Mouse (Mus musculus) midbrain, embryonic 14.5 days (tissue): Measurements from ENCODE around the gene Gm21812. TPM values are rescaled to one million over a fixed set of nuclear protein-coding genes. Genes with fewer than 3 reads are reported as not detected.
"Not testable (repeated sequence)": the region's sequence is repeated elsewhere in the genome, so short reads cannot be mapped to it uniquely, and the experiment has no call there.

ENCODE experiments used
- ATAC-seq: fragments of 200-750 bp; cut with Nextera tagmentation; 2 replicates; pipeline ENCODE4 v1.8.0; 2017; ENCODE audit warnings: moderate number of reproducible peaks, moderate library complexity; ENCODE audit not compliant: low FRiP score, low TSS enrichment
- DNase-seq: peaks from one replicate; pipeline ENCODE4 v3.0.0-alpha.2; 2015
- H3K27ac ChIP-seq: fragments of 300-500 bp; sonication (generic); replicated peaks from 2 replicates; pipeline ENCODE4 v1.5.1; 2014; ENCODE audit warnings: mild to moderate bottlenecking, low read depth, low read length, moderate library complexity
- H3K27me3 ChIP-seq: fragments of 300-500 bp; sonication (generic); 2 replicates; pipeline ENCODE4 v1.6.1; 2014; ENCODE audit warnings: low read length, control low read depth, mixed read lengths; ENCODE audit not compliant: control insufficient read depth, insufficient read depth
- H3K36me3 ChIP-seq: fragments of 300-500 bp; sonication (generic); 2 replicates; pipeline ENCODE4 v1.6.1; 2014; ENCODE audit warnings: low read length, control low read depth; ENCODE audit not compliant: control insufficient read depth, insufficient read depth
- H3K4me1 ChIP-seq: fragments of 300-500 bp; sonication (generic); 2 replicates; pipeline ENCODE4 v1.6.1; 2014; ENCODE audit warnings: mild to moderate bottlenecking, antibody characterized with exemption, low read length, control low read depth; ENCODE audit not compliant: control insufficient read depth, insufficient read depth
- H3K4me2 ChIP-seq: fragments of 300-500 bp; sonication (generic); 2 replicates; pipeline ENCODE4 v1.6.1; 2014; ENCODE audit warnings: mild to moderate bottlenecking, low read length, moderate library complexity
- H3K4me3 ChIP-seq: fragments of 300-500 bp; sonication (generic); replicated peaks from 2 replicates; pipeline ENCODE4 v1.5.1; 2014; ENCODE audit warnings: low read depth, low read length
- H3K9ac ChIP-seq: fragments of 300-500 bp; sonication (generic); replicated peaks from 2 replicates; pipeline ENCODE4 v1.6.1; 2014; ENCODE audit warnings: mild to moderate bottlenecking, low read length, moderate library complexity
- H3K9me3 ChIP-seq: fragments of 300-500 bp; sonication (generic); 2 replicates; pipeline ENCODE4 v1.6.1; 2016; ENCODE audit warnings: low read length, control low read depth, mixed read lengths; ENCODE audit not compliant: control insufficient read depth
- WGBS: fragments of 180-500 bp; shearing (Covaris S2); extraction: QIAGEN DNeasy Blood & Tissue Kit; methylation state at CpG from one replicate; pipeline ENCODE4 v1.1.7; 2014; 5-methylcytosine and 5-hydroxymethylcytosine counted together
- polyA plus RNA-seq: library from polyadenylated mRNA; unstranded; fragments of >200 nt; fragmentation: Nextera tagmentation; extraction: Ambion mirVana; gene quantifications from 2 replicates; pipeline ENCODE4 v1.2.1, GENCODE M21; 2014

The Gm21812 gene
- not detected in 2 replicates for polyA plus RNA-seq

- not testable (repeated sequence) for DNase-seq, H3K9ac ChIP-seq, H3K4me3 ChIP-seq, H3K4me1 ChIP-seq, H3K27ac ChIP-seq, H3K9me3 ChIP-seq, H3K27me3 ChIP-seq, ATAC-seq, H3K4me2 ChIP-seq, H3K36me3 ChIP-seq
- WGBS: no CpG with 5 or more reads among the region's 4 CpGs
These were observed at the start of gene Gm21812 for GRCm38 (mm10) chrY:9347084-9347483. Gene Gm21812 (minus strand): TSS chrY:9347184.

Other genes with a start within 250 kb of the Gm21812 start
- gene Gm21292, start 213.3 kb downstream of the Gm21812 start, polyA plus RNA-seq: not detected in 2 replicates
- not detected in 2 replicates for gene Gm21721, start 145.0 kb downstream of the Gm21812 start, polyA plus RNA-seq
- gene Gm21874, start 69.0 kb upstream of the Gm21812 start, polyA plus RNA-seq: not detected in 2 replicates